Mouse (Mus musculus) erythroblast, embryonic 14.5 days (primary cell): ENCODE data around the gene Grin3b. TPM values are rescaled to one million over a fixed set of nuclear protein-coding genes. Genes with fewer than 3 reads are reported as not detected.

ENCODE experiments used
- H3K27me3 ChIP-seq: 2 replicates; pipeline ENCODE4 v1.6.1; 2012; ENCODE audit warnings: inconsistent platforms; ENCODE audit not compliant: control insufficient read depth
- H3K36me3 ChIP-seq: 2 replicates; pipeline ENCODE4 v1.6.1; 2012; ENCODE audit warnings: mild to moderate bottlenecking, inconsistent platforms; ENCODE audit not compliant: control insufficient read depth
- H3K4me1 ChIP-seq: 2 replicates; pipeline ENCODE4 v1.6.1; 2012; ENCODE audit warnings: inconsistent platforms; ENCODE audit not compliant: control insufficient read depth
- H3K4me3 ChIP-seq: replicated peaks from 2 replicates; pipeline ENCODE3; 2012; ENCODE audit warnings: moderate library complexity, mild to moderate bottlenecking, inconsistent platforms
- H3K9me3 ChIP-seq: 2 replicates; pipeline ENCODE4 v1.6.1; 2012; ENCODE audit warnings: low read length, inconsistent platforms, mixed read lengths; ENCODE audit not compliant: control insufficient read depth
- GATA1 ChIP-seq: IDR thresholded peaks from 2 replicates; pipeline ENCODE4 v1.6.1; 2012; ENCODE audit warnings: low read length, inconsistent platforms, mixed read lengths
- TAL1 ChIP-seq: IDR thresholded peaks from 3 replicates; pipeline ENCODE4 v1.6.1; 2012; ENCODE audit warnings: low read length, inconsistent platforms, mixed read lengths
- polyA plus RNA-seq: library from polyadenylated mRNA; stranded (reverse); fragments of >175 nt; gene quantifications from 2 replicates; pipeline ENCODE4 v1.2.3, GENCODE M21; 2012

Grin3b gene
- polyA plus RNA-seq, 1 experiment: not detected

DNA sequence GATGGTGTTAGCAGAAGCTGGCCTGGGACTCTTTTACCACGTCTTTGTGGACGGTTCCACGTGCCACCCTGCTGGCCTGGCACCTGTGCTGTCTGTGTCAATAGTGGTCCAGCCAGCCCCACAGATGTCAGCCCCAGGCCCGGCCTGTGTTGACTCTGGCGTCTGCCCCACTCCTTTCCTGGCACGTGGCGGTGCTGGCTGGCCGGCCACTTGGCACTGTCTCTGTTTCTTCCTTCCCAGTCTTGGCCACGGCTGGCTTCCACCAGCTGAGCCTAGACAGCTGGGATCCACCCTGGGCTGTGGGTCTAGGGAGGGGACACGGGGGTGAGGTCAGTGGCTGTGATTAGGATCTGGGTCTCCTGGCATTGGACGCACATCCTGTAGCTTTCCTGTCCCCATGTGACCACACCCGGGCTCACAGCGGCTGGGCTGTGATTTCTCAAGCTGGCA, 36.2 kb upstream of the Grin3b start:
- no peak for TF ChIP-seq GATA1
- no peak for TF ChIP-seq TAL1
- Histone ChIP-seq H3K9me3 (no peaks in the 10 kb centered on the region), H3K27me3 (no peaks in the 10 kb centered on the region), H3K4me3 (no peak overlapping the region), H3K4me1 (peaks cover 46% of the 10 kb centered on the region), H3K36me3 (peaks cover 55% of the 10 kb centered on the region)

DNA sequence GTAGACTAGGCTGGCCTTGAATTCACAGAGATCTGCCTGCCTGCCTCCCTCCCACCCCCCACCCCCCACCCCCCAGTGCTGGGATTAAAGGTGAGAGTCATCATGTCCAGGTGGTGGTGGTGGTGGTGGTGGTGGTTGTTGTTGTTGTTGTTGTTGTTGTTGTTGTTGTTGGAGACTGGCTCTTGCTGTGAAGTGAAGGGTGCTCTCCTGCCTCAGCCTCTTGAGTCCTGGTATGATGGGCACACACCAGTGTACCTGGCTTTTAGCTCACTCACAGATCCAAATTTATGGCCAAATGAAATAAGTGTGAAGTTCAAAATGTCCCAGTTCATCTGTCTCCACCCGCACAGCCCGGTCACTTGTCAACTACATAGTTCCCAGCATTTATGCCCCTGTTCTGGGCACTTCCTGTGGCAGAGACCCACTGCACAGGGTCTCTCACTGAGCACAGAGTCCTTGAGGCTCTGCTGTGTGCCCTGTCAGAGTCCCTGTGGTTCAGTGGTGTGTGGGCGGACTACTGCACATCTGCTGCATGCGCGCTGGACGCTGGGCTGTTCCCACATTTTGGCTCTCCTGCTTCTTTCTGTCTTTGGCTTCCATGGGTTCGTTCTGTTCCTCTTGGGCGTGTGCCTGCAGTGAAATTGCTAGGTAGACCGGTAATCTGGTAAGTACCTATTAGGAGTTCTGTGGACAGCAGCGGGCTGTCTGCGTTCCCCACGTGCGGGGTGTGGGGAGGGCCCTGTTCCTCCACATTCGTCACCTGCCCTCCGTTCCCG, 35.5 kb upstream of the Grin3b start:
- peaks cover 48% of the 10 kb centered on the region for H3K4me1 ChIP-seq
- no peak overlapping the region for H3K4me3 ChIP-seq
- peaks cover 57% of the 10 kb centered on the region for H3K36me3 ChIP-seq
- H3K9me3 ChIP-seq: no peaks in the 10 kb centered on the region
- TF ChIP-seq GATA1 (no peak), TAL1 (no peak)
- H3K27me3 ChIP-seq: no peaks in the 10 kb centered on the region

DNA sequence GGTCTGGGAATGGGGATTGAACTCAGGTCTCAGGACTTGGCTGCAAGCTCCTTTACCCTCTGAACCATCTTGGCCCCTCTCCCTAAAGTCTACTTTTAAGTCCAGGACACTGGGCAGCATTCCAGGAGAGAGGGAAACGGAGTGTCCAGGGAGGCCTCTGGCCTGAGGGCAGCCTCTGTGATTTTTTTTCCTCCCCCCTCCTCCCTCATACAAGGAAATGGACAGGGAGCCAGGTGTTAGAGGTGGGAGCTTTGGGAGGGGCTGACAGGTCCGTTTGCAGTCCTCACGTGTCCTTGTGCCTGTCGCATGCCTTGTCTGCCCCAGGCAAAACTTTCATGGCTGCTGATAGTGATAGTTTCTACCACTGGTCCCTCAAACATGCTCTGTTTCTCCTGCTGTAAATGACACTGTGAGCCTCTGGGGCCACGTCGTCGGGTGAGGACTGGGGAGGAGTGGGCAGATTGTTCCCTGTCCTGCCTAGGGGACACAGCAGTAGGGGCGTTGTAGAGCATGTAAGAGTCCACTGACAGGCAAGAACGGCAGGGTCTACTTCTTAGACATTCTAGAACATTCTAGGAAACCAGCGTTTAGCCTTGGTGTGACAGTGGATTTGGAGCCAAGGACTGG, 34.1 kb upstream of the Grin3b start:
- no peak for TF ChIP-seq TAL1
- TF ChIP-seq GATA1: no peak
- no peaks in the 10 kb centered on the region for H3K27me3 ChIP-seq
- no peaks in the 10 kb centered on the region for H3K9me3 ChIP-seq
- peaks cover 48% of the 10 kb centered on the region for H3K36me3 ChIP-seq
- peaks cover 48% of the 10 kb centered on the region for H3K4me1 ChIP-seq
- H3K4me3 ChIP-seq: no peak overlapping the region

DNA sequence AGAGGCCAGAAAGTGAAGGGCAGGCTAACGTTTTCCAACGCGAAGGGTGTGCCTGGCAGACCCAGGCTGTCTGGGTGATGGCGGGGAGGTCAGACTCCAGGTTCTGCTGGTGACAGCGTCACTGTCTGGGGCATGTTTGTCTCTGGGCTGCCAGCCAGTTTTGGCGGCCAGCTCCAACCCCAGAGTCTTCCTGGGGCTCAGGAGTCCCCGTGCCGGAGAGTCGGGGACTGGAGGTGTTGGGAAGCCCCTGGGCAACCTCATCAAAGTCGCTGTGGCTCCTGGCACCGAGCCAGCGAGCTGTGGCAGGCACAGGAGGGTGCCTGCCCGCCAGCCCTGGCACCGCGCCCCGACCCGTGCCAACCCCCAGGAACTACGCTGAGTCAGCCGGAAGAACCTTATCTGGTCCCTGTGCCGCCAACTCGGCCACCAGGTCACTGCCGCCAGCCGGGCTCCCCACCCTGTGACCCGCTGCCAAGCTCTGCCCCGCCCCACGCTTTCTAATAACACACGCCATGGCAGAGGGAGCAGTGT, 33.5 kb upstream of the Grin3b start:
- Histone ChIP-seq H3K4me1 (peaks cover 49% of the 10 kb centered on the region), H3K27me3 (no peaks in the 10 kb centered on the region), H3K4me3 (peak overlapping the region; percentile 12), H3K9me3 (no peaks in the 10 kb centered on the region), H3K36me3 (peaks cover 45% of the 10 kb centered on the region)
- TF ChIP-seq TAL1: no peak
- no peak for TF ChIP-seq GATA1

DNA sequence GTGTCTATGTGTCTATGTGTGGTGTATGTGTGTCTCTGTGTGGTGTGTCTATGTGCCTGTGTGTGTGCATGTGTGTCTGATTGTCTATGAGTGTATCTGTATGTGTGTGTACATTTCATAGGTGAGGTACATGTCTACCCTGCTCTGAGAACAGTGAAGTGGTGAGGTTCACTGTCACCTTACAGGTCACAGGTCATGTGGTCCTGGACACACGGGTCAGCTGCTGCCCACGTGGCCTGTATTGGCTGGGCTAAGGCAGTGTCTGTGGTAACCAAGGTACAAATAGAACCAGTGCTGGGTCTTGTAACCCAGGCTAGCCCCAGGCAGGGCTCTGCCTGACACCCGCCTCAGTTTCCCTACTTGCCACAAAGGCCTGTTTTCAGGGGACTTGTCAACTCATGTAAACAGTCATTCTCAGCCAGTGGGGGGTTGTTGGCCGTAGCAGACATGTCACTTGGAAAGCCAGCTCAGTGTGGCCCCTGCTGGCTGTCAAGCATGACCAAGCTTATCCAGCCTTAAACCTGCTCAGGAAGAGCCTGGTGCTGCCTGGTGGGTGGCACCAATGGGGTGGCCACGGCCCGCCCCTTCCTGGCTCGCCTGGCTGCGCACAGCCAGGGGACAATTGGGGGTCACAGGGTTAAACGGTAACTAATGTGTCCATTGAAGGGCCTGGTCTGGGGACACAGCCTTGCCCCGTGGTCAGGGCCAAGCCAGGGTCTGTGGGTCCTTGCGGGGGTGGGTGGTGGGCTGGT, 32.6 kb upstream of the Grin3b start:
- Histone ChIP-seq H3K27me3 (no peaks in the 10 kb centered on the region), H3K36me3 (peaks cover 35% of the 10 kb centered on the region), H3K4me3 (no peak overlapping the region), H3K9me3 (no peaks in the 10 kb centered on the region), H3K4me1 (peaks cover 54% of the 10 kb centered on the region)
- TF ChIP-seq GATA1 (no peak), TAL1 (no peak)

DNA sequence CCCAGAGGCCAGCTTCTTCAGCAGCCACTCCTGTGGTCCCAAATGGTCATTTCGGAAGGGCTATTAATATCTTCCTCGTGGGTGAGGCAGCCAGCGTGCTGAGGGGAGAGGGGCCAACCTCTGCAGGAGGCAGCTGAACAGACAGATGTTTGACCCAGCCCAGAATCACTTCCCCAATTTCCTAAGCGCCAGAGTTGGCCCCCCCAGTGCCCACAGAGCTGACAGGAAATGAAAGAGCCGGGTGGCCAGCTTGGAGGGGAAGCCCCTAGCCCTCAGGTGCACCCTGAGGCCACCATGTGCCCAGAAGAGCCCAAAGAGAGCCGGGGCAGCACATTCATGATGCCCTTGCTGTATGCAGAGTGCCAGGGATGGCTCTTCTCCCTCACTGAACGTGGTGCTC, 29.8 kb upstream of the Grin3b start:
- peaks cover 72% of the 10 kb centered on the region for H3K4me1 ChIP-seq
- no peaks in the 10 kb centered on the region for H3K27me3 ChIP-seq
- no peak for TF ChIP-seq GATA1
- TF ChIP-seq TAL1: no peak
- peaks cover 20% of the 10 kb centered on the region for H3K36me3 ChIP-seq
- no peak overlapping the region for H3K4me3 ChIP-seq
- no peaks in the 10 kb centered on the region for H3K9me3 ChIP-seq

DNA sequence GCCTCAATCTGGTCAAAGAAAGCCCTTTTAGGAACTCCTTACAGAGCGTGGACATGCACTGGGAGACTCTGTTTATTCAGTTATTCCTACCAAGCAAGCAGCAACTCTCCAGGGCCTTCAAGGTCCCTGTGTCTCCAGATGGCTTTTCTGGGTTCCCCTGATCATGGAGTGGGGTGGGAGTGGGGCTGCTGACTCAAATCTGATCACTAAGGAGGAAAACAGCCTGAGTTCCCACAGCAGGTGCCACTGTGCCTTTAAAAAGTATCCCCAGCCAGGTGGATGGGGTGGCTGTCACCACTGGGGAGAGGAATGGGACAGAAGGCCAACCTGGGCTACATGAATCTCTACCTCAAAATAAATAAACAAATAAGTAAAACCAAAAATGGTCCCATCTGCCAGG, 27.5 kb upstream of the Grin3b start:
- no peak overlapping the region for H3K4me3 ChIP-seq

DNA sequence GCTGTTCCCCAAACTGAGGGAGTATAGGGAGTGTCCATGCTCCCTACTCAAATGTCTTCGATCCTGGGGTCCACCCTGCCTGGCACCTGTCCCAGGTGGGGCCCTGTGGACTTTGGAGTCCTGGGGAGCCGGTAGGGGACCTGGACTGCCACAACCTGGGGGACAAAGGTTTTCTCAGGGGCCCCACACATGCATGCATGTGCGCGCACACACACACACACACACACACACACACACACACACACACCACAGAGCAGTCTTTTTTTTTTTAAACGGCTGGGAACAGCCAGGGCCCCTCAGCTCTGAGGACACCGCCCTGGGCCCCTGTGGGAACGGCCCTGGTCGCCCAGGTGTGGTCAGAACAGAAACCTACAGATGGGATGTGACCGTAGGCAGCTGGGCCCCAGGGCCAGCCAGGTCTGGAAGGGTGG, 27.0 kb upstream of the Grin3b start:
- peaks cover 15% of the 10 kb centered on the region for H3K36me3 ChIP-seq
- no peak for TF ChIP-seq TAL1
- no peak for TF ChIP-seq GATA1
- peaks cover 75% of the 10 kb centered on the region for H3K4me1 ChIP-seq
- H3K9me3 ChIP-seq: no peaks in the 10 kb centered on the region
- no peak overlapping the region for H3K4me3 ChIP-seq
- no peaks in the 10 kb centered on the region for H3K27me3 ChIP-seq

More for the DNA sequence above, 27.5 kb upstream of the Grin3b start:
- Histone ChIP-seq H3K36me3 (peaks cover 17% of the 10 kb centered on the region), H3K4me1 (peaks cover 76% of the 10 kb centered on the region), H3K27me3 (no peaks in the 10 kb centered on the region), H3K9me3 (no peaks in the 10 kb centered on the region)
- TF ChIP-seq GATA1 (no peak), TAL1 (no peak)
